8 mouse cellular contexts compared by ENCODE assay signal in the genomic region with DNA sequence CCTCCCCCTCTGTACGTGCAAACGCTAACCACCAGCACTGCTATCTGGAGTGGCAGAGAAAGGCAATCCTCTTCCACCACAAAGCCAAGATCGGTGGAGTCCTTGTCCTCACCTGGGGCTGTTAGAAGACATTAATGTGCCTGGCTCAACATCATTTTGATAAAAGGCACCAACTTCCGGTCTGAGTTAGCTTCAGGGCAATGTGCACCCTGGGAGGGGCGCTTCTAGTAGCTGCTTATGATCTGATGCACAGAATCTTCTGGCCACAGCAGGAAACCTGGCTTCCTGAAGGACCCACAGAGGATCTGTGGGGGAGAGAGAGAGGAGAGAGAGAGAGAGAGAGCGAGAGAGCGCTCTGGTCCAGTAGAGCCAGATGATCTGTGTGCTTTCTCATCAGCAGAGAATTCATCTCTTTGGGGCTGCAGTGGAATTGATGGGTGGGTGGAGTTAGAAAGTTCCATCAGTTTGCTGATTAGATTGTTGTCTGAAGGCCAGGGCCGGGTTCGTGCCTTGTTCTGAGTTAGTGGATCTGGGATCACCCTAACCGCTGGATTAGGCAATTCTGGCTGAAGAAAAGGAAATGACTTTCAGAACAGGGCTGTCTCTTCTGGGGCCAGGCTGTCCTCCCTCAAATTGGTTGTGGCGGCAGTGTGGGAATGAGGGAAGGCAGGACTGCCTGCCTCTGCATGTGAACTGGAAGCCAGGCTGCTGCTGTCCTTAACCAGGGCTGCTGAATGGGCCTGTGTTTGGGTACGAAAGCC.
DNase-seq lines count a peak whose midpoint lies in the region; ATAC-seq lines count a peak whose summit lies in the region.
"Had no signal": no experiment of that assay in that cellular context is flagged by ENCODE, and none has a peak within 500 bp of the region (broad histone marks: within the 10 kb centered on the region; RNA-seq: fewer than 3 reads in every experiment).

No protein-coding gene starts in this region.

- peak; percentile 27; the same call in 1 of the 2 replicates for ATAC-seq in lung, embryonic 15.5 days (ENCODE audit: borderline replicate concordance, extremely low read depth, low FRiP score, low TSS enrichment)
- ATAC-seq in erythroid progenitor cell, adult 5-6 weeks (replicated peaks; ENCODE audit: low FRiP score, poor library complexity, severe bottlenecking) = no peak
- ATAC-seq in forebrain, embryonic 11.5 days (replicated peaks; ENCODE audit: low FRiP score) = no peak

- H3K4me2 ChIP-seq in lung, embryonic 15.5 days = no peak overlapping the region
- no peak overlapping the region for H3K4me2 ChIP-seq in forebrain, embryonic 11.5 days (ENCODE audit: low read depth, low read length, severe bottlenecking)
- H3K4me2 ChIP-seq: neural tube, embryonic 13.5 days had no signal

- no peaks in the 10 kb centered on the region for H3K36me3 ChIP-seq in lung, embryonic 15.5 days
- no peaks in the 10 kb centered on the region for H3K36me3 ChIP-seq in forebrain, embryonic 11.5 days (ENCODE audit: control insufficient read depth, insufficient read depth, low read length)
- H3K36me3 ChIP-seq: neural tube, embryonic 13.5 days had no signal

- 39% methylated on average over 10 of the region's 12 CpGs for WGBS in lung, embryonic 15.5 days
- WGBS in forebrain, embryonic 11.5 days = 78% methylated on average over 10 of the region's 12 CpGs

- H3K27ac ChIP-seq in lung, embryonic 15.5 days = peak overlapping the region; percentile 64
- no peak overlapping the region for H3K27ac ChIP-seq in forebrain, embryonic 11.5 days (ENCODE audit: low read depth, low read length)
- H3K27ac ChIP-seq: neural tube, embryonic 13.5 days had no signal

- H3K4me3 ChIP-seq in lung, embryonic 15.5 days = no peak overlapping the region
- H3K4me3 ChIP-seq in forebrain, embryonic 11.5 days (ENCODE audit: low read depth, low read length) = no peak overlapping the region
- H3K4me3 ChIP-seq: neural tube, embryonic 13.5 days had no signal

- H3K27me3 ChIP-seq in lung, embryonic 15.5 days = no peaks in the 10 kb centered on the region
- no peaks in the 10 kb centered on the region for H3K27me3 ChIP-seq in forebrain, embryonic 11.5 days (ENCODE audit: control insufficient read depth, insufficient read depth, low read length)
- H3K27me3 ChIP-seq: neural tube, embryonic 13.5 days had no signal

- H3K4me1 ChIP-seq in lung, embryonic 15.5 days = peaks cover 27% of the 10 kb centered on the region
- H3K4me1 ChIP-seq in forebrain, embryonic 11.5 days (replicated peaks; ENCODE audit: control insufficient read depth, insufficient read depth, low read length) = no peaks in the 10 kb centered on the region

- peak; percentile 79 for DNase-seq in CD4-positive helper T cell, adult 2 months (ENCODE audit: low read depth, low spot score)
- peak; percentile 58 for DNase-seq in T-cell, adult 2 months (ENCODE audit: low spot score)
- DNase-seq in induced T-regulatory cell, adult 2 months (ENCODE audit: low read depth) = peak; percentile 82
- DNase-seq in layer of hippocampus, postnatal 10 days (ENCODE audit: low spot score in 2 of 2) = no peak
- no peak for DNase-seq in forebrain, embryonic 11.5 days (ENCODE audit: low spot score)

- no peak overlapping the region for H3K9ac ChIP-seq in lung, embryonic 15.5 days
- no peak overlapping the region for H3K9ac ChIP-seq in forebrain, embryonic 11.5 days (ENCODE audit: low read length)
- H3K9ac ChIP-seq: neural tube, embryonic 13.5 days had no signal

- no peaks in the 10 kb centered on the region for H3K9me3 ChIP-seq in lung, embryonic 15.5 days
- no peaks in the 10 kb centered on the region for H3K9me3 ChIP-seq in forebrain, embryonic 11.5 days (ENCODE audit: control insufficient read depth, low read length)
- H3K9me3 ChIP-seq: neural tube, embryonic 13.5 days had no signal

Comparison
In these comparisons a context has a peak if more than half of its experiments do, and no peak if none do; other contexts are left out.
1. DNase-seq: peak in CD4-positive helper T cell, adult 2 months (single experiment), T-cell, adult 2 months (single experiment) and induced T-regulatory cell, adult 2 months (single experiment); none in layer of hippocampus, postnatal 10 days (0 of 2) and forebrain, embryonic 11.5 days (single experiment).